Mouse (Mus musculus) testis, adult 2 months (tissue): ENCODE results near the gene Dgki. TPM values are rescaled to one million over a fixed set of nuclear protein-coding genes. Genes with fewer than 3 reads are reported as not detected.

Experiments used
- H3K27ac ChIP-seq: fragments of 200-500 bp; 2 replicates; pipeline ENCODE4 v1.5.1; 2012; ENCODE audit warnings: low read depth, low read length; ENCODE audit not compliant: control insufficient read depth, insufficient read depth
- H3K27me3 ChIP-seq: fragments of 200-500 bp; 2 replicates; pipeline ENCODE4 v1.6.1; 2012; ENCODE audit warnings: mild to moderate bottlenecking, low read length, moderate library complexity; ENCODE audit not compliant: control insufficient read depth, insufficient read depth
- H3K36me3 ChIP-seq: fragments of 200-500 bp; 2 replicates; pipeline ENCODE4 v1.6.1; 2012; ENCODE audit warnings: mild to moderate bottlenecking, low read length; ENCODE audit not compliant: control insufficient read depth, insufficient read depth
- H3K4me1 ChIP-seq: fragments of 200-500 bp; 2 replicates; pipeline ENCODE4 v1.6.1; 2012; ENCODE audit warnings: low read length; ENCODE audit not compliant: control insufficient read depth, insufficient read depth
- H3K4me3 ChIP-seq: fragments of 200-500 bp; 2 replicates; pipeline ENCODE4 v1.5.1; 2012; ENCODE audit warnings: low read depth, mild to moderate bottlenecking, low read length, moderate library complexity, mixed read lengths; ENCODE audit not compliant: control insufficient read depth
- CTCF ChIP-seq: fragments of 200-500 bp; IDR thresholded peaks from 2 replicates; pipeline ENCODE4 v1.5.1; 2012; ENCODE audit warnings: low read depth, mild to moderate bottlenecking, inconsistent platforms, low read length, moderate library complexity; ENCODE audit not compliant: control insufficient read depth, insufficient read depth, insufficient replicate concordance
- POLR2A ChIP-seq: fragments of 200-500 bp; IDR thresholded peaks from 2 replicates; pipeline ENCODE4 v1.6.1; 2012; ENCODE audit warnings: low read depth, mild to moderate bottlenecking, inconsistent platforms, low read length, moderate library complexity; ENCODE audit not compliant: control insufficient read depth
- polyA plus RNA-seq: library from polyadenylated mRNA; depleted of rRNA; stranded (reverse); fragments of >200 nt; gene quantifications from 2 replicates; pipeline ENCODE4 v1.2.3, GENCODE M21; 2012

Gene Dgki
- polyA plus RNA-seq, 1 experiment = 0.10 TPM

GRCm38 (mm10) chr6:37035681-37036080, 264.3 kb downstream of the Dgki start:
- no peak overlapping the region for H3K4me3 ChIP-seq
- H3K27me3 ChIP-seq = no peaks in the 10 kb centered on the region
- TF ChIP-seq CTCF (no peak), POLR2A (no peak)
- no peak overlapping the region for H3K27ac ChIP-seq
- no peaks in the 10 kb centered on the region for H3K36me3 ChIP-seq
- H3K4me1 ChIP-seq = no peaks in the 10 kb centered on the region

- Histone ChIP-seq H3K27me3 (no peaks in the 10 kb centered on the region), H3K4me1 (no peaks in the 10 kb centered on the region), H3K4me3 (no peak overlapping the region), H3K27ac (no peak overlapping the region), H3K36me3 (no peaks in the 10 kb centered on the region)
- TF ChIP-seq CTCF = no peak
- TF ChIP-seq POLR2A = no peak
Observed at GRCm38 (mm10) chr6:37030986-37031385, 269.0 kb downstream of the Dgki start.

DNA sequence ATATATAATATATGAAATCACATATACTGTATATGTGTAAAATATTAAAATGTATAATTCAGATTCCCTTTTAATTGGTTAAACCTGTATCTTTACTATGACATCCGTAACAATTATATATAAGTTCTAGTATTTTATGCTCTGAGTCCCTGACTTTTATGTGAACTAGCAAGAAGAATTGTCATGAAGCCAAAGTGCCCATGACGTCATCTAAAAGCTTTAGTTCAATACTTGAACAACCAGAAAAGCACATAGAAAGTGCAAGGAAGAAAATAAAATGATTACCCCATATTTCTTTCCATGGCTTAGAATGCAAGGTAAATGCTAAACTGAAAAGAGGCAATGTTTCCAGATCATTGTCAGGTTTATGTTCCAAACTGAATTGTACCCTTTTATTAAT, 269.6 kb downstream of the Dgki start:
- no peak overlapping the region for H3K4me3 ChIP-seq
- TF ChIP-seq POLR2A (no peak), CTCF (no peak)
- H3K27ac ChIP-seq = no peak overlapping the region
- H3K4me1 ChIP-seq = no peaks in the 10 kb centered on the region
- no peaks in the 10 kb centered on the region for H3K36me3 ChIP-seq
- H3K27me3 ChIP-seq = no peaks in the 10 kb centered on the region

GRCm38 (mm10) chr6:37028841-37029240, 271.1 kb downstream of the Dgki start:
- Histone ChIP-seq H3K4me3 (no peak overlapping the region), H3K36me3 (no peaks in the 10 kb centered on the region), H3K27me3 (no peaks in the 10 kb centered on the region), H3K27ac (no peak overlapping the region), H3K4me1 (no peaks in the 10 kb centered on the region)
- no peak for TF ChIP-seq CTCF
- TF ChIP-seq POLR2A = no peak

DNA sequence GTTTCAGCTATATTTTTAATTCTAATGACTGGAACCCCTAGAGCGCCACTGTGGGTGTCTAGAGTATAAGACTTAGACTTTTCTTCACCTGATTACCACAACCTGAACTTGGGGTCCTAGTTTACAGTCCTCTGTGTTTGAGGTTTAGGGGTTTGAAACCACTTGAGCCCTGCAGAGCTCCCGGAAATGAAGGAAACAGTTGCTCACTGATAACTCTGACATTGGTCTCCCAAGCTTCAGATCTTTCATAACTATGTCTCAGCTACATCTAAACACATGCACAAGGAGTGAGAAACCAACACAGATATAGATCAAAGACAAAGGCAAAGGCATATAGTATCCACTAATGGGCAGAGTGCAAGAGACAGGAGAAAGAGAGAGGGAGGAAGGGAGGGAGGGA, 271.7 kb downstream of the Dgki start:
- Histone ChIP-seq H3K4me1 (no peaks in the 10 kb centered on the region), H3K27me3 (no peaks in the 10 kb centered on the region), H3K36me3 (no peaks in the 10 kb centered on the region), H3K4me3 (no peak overlapping the region), H3K27ac (no peak overlapping the region)
- no peak for TF ChIP-seq CTCF
- no peak for TF ChIP-seq POLR2A

DNA sequence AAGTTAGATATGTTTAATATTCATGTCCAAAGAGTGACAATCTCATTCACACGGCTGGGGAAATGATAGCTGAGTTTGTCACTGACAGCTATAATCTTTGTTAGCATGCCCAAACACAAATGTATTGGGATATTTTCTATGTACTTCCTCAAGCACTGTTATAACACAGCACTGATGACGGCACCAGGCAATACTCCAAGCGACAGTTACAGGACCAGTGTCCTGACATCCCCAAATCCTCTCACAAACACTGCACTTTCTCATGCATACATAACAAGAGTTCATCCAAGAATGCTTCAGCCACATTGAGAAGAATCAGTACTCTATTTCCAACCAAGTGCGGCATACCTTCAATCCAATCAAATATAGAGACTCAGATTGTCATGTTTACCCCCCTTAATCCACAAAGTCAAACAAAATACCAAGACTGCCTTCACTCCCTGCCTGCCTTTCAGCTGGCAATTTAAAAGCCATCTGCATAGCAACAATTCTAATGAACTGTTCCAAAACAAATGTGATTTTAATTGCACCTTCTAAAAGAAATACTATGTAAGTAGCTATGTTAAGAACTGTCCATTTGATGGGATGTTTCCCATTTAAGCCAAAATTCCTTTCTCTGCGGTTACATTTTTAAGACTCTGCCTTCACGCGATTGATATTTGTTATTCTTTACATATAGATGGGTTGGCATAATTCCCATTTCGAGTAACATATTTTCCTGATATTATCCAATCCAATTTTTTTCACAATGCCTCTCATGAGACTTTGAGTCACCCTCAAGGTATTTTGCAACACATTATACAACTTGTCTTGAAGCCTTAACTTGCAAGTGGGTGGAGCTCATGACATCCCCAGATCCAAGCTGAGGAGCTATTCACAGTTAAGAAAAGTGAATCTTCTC, 273.4 kb downstream of the Dgki start:
- no peak for TF ChIP-seq POLR2A
- no peak for TF ChIP-seq CTCF
- Histone ChIP-seq H3K4me3 (no peak overlapping the region), H3K36me3 (no peaks in the 10 kb centered on the region), H3K4me1 (no peaks in the 10 kb centered on the region), H3K27ac (no peak overlapping the region), H3K27me3 (no peaks in the 10 kb centered on the region)

DNA sequence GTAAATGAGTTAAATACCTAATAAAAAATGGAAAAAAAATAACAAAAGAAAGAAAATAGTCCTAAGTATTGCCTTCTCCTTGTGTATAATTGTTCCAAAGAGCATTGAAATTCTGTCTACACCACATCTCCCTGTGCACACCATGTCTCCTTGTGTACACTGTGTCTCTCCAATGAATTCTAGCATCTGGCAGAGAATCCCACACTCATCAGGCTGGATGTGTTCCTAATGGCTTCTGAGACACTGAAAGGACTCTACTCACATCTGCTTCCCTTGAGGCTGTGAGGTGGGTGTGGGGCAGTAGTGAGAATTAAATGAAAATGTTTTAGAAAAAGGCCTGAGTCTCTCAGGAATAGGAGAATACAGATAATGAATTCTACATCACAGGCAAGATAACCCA, 283.9 kb downstream of the Dgki start:
- Histone ChIP-seq H3K4me1 (no peaks in the 10 kb centered on the region), H3K36me3 (no peaks in the 10 kb centered on the region), H3K27me3 (no peaks in the 10 kb centered on the region)

DNA sequence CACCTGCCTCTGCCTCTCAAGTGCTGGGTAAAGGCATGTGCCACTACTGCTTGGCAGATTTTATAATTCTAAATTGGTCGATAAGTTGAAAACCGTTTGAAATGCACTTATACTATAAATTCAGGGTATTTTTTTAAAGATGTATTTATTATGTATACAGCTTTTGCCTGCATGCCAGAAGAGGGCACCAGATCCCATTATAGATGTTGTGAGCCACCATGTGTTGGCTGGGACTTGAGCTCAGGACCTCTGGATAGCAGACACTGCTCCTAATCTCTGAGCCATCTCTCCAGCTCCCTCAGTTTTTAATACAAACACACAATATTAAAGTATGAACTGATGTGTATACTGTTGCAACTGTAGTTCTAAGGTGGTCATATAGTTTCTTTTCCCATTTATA, 288.4 kb downstream of the Dgki start:
- TF ChIP-seq POLR2A (no peak), CTCF (no peak)
- Histone ChIP-seq H3K4me1 (no peaks in the 10 kb centered on the region), H3K4me3 (no peak overlapping the region), H3K36me3 (no peaks in the 10 kb centered on the region), H3K27ac (no peak overlapping the region), H3K27me3 (no peaks in the 10 kb centered on the region)

More for the DNA sequence above, 283.9 kb downstream of the Dgki start:
- Histone ChIP-seq H3K4me3 (no peak overlapping the region), H3K27ac (no peak overlapping the region)
- TF ChIP-seq CTCF (no peak), POLR2A (no peak)
